10 mouse cellular contexts compared by ENCODE assay signal in the genomic region with DNA sequence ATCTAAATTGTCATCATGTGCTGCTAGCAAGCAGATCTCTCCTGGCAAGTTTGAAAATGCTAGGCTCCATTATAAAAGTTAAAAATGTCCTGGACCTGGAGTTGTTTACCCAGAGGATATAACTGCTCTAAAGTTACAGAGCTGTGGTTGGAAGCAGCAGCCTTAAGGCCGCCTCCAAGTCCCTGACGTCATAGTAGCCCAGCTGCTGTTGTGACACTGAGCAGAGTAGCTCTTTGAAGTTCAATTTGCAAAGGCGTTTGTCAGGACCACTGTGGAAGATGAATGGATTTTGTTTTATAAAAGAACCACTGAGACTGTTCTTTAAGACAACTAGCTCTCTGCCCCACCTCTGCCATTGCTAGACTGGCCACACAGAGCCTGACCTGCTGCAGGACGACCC. TPM values are rescaled to one million over a fixed set of nuclear protein-coding genes. Genes with fewer than 3 reads are reported as not detected.
DNase-seq lines count a peak whose midpoint lies in the region; ATAC-seq and TF ChIP-seq lines count a peak whose summit lies in the region.
"Had no signal": no experiment of that assay in that cellular context is flagged by ENCODE, and none has a peak within 500 bp of the region (broad histone marks: within the 10 kb centered on the region; RNA-seq: fewer than 3 reads in every experiment).

A gene (plus strand): TSS at position 154 of the 400 bp plus-strand sequence.

- peak; percentile 97 for DNase-seq in heart, adult 11 months
- peak; percentile 46 for DNase-seq in ZHBTc4 (ENCODE audit: low read depth, low spot score)
- DNase-seq in frontal cortex, postnatal 10 days (ENCODE audit: low spot score in 2 of 2), result peak; percentile 42 to 44
- peak in 1 of 2 experiments; percentile 24 for DNase-seq in layer of hippocampus, postnatal 25 days (ENCODE audit: extremely low spot score in 1 of 2, low spot score in 1 of 2)
- peak; percentile 71 for DNase-seq in mesoderm, embryonic 11.5 days (ENCODE audit: low read depth, low spot score)
- DNase-seq in spleen, postnatal 10 days (ENCODE audit: low spot score in 2 of 2), result no peak

- ATAC-seq in heart, embryonic 12.5 days (ENCODE audit: insufficient number of reproducible peaks, low FRiP score), result no peak

- H3K9ac ChIP-seq in heart, embryonic 12.5 days, result no peak within 1 kb of the TSS

- no peak within 1 kb of the TSS for H3K4me2 ChIP-seq in heart, embryonic 12.5 days

- H3K27me3 ChIP-seq in heart, embryonic 12.5 days (replicated peaks), result no peaks in the 10 kb centered on the region
- H3K27me3 ChIP-seq in testis, adult 2 months (ENCODE audit: control insufficient read depth, insufficient read depth, low read length), result no peaks in the 10 kb centered on the region
- H3K27me3 ChIP-seq: CH12.LX had no signal

- TF ChIP-seq CTCF in testis, adult 2 months (IDR thresholded peaks at IDR 0.05; ENCODE audit: control insufficient read depth, insufficient read depth, insufficient replicate concordance, low read depth, low read length), result no peak

- no peaks in the 10 kb centered on the region for H3K9me3 ChIP-seq in heart, embryonic 12.5 days (replicated peaks)

- H3K4me3 ChIP-seq in heart, embryonic 12.5 days, result no peak within 1 kb of the TSS
- H3K4me3 ChIP-seq in testis, adult 2 months (ENCODE audit: control insufficient read depth, low read depth, low read length), result peak within 1 kb of the TSS; percentile 6; the same call in 1 of the 2 replicates
- H3K4me3 ChIP-seq: erythroblast, embryonic 14.5 days had no signal

- WGBS in heart, embryonic 12.5 days, result 16% methylated on average over 4 of the region's 4 CpGs

- H3K4me1 ChIP-seq in heart, embryonic 12.5 days (replicated peaks), result no peaks in the 10 kb centered on the region
- no peaks in the 10 kb centered on the region for H3K4me1 ChIP-seq in testis, adult 2 months (ENCODE audit: control insufficient read depth, insufficient read depth, low read length)

- no peak within 1 kb of the TSS for H3K27ac ChIP-seq in heart, embryonic 12.5 days (ENCODE audit: poor library complexity, severe bottlenecking)
- peak within 1 kb of the TSS; percentile 27; the same call in 1 of the 2 replicates for H3K27ac ChIP-seq in testis, adult 2 months (ENCODE audit: control insufficient read depth, insufficient read depth, low read depth, low read length)

- no peak for TF ChIP-seq POLR2A in testis, adult 2 months (IDR thresholded peaks at IDR 0.05; ENCODE audit: control insufficient read depth, low read depth, low read length)

- no peaks in the 10 kb centered on the region for H3K36me3 ChIP-seq in heart, embryonic 12.5 days
- no peaks in the 10 kb centered on the region for H3K36me3 ChIP-seq in testis, adult 2 months (ENCODE audit: control insufficient read depth, insufficient read depth, low read length)

RNA-seq across cellular contexts. Expression of the gene that starts here (rescaled TPM):
- 0.14 and 0.27 TPM in 2 replicates for polyA plus RNA-seq in heart, embryonic 12.5 days (2016; fragmentation: Nextera tagmentation; extraction: Ambion mirVana)
- 10 to 100 TPM; 76.8 to 77.6 TPM for total RNA-seq in layer of hippocampus, postnatal 25 days (2021)
- polyA plus RNA-seq in testis, adult 2 months (2012; rRNA removed), result 0.09 and 0.17 TPM in 2 replicates
- polyA plus RNA-seq: erythroblast, embryonic 14.5 days had no signal

Comparison
In these comparisons a context has a peak if more than half of its experiments do, and no peak if none do; other contexts are left out.
1. DNase-seq: peak in heart, adult 11 months (single experiment), ZHBTc4 (single experiment), frontal cortex, postnatal 10 days (2 of 2) and mesoderm, embryonic 11.5 days (single experiment); none in spleen, postnatal 10 days (0 of 2).